Mouse (Mus musculus): ENCODE data around the gene Rab21. TPM values are rescaled to one million over a fixed set of nuclear protein-coding genes. Genes with fewer than 3 reads are reported as not detected.
"Not testable (repeated sequence)": the region's sequence is repeated elsewhere in the genome, so short reads cannot be mapped to it uniquely, and the experiment has no call there.

Rab21 gene
- total and polyA plus RNA-seq, 3 experiments = 29.9 to 80.1 (median 75.0) TPM

GRCm38 (mm10) chr10:115321317-115322035, 6.1 kb upstream of the Rab21 start:
- Histone ChIP-seq H3K36me3 (ENCODE audit: control insufficient read depth, insufficient read depth, low read length) (no peaks in the 10 kb centered on the region; the same call in 1 of the 2 replicates), H3K9ac (ENCODE audit: low read depth, low read length) (no peak overlapping the region), H3K27me3 (ENCODE audit: control insufficient read depth, insufficient read depth, low read length) (no peaks in the 10 kb centered on the region), H3K4me3 (no peak overlapping the region), H3K79me2 (replicated peaks; ENCODE audit: control insufficient read depth, insufficient read depth, low read length) (no peaks in the 10 kb centered on the region), H3K4me1 (ENCODE audit: control insufficient read depth, insufficient read depth, low read length) (no peaks in the 10 kb centered on the region), H3K27ac (no peak overlapping the region)
- 84% methylated on average over 5 of the region's 5 CpGs for WGBS
- no peak for DNase-seq
- intact Hi-C loops (cut with DNase I) = loop anchor here (2.0 kb wide), 3 partner anchors 63 to 875 kb away; partner anchors contain the start of genes Thap2 and Zfc3h1
- TF ChIP-seq EP300 (IDR thresholded peaks at IDR 0.05; ENCODE audit: insufficient read depth, low read depth, low read length) (no peak), POLR2A (IDR thresholded peaks at IDR 0.05; ENCODE audit: insufficient read depth, low read depth, low read length) (no peak), CTCF (IDR thresholded peaks at IDR 0.05) (no peak)

- H3K36me3 ChIP-seq (ENCODE audit: control insufficient read depth, insufficient read depth, low read length); H3K4me1 ChIP-seq (ENCODE audit: control insufficient read depth, insufficient read depth, low read length); intact Hi-C loops (cut with DNase I); H3K27ac ChIP-seq; H3K9ac ChIP-seq (ENCODE audit: low read depth, low read length); H3K4me3 ChIP-seq; DNase-seq; H3K27me3 ChIP-seq (ENCODE audit: control insufficient read depth, insufficient read depth, low read length); H3K79me2 ChIP-seq (replicated peaks; ENCODE audit: control insufficient read depth, insufficient read depth, low read length): not testable (repeated sequence)
- 50% methylated on average over 3 of the region's 3 CpGs for WGBS
Observed at GRCm38 (mm10) chr10:115318388-115318787, 3.0 kb upstream of the Rab21 start.

DNA sequence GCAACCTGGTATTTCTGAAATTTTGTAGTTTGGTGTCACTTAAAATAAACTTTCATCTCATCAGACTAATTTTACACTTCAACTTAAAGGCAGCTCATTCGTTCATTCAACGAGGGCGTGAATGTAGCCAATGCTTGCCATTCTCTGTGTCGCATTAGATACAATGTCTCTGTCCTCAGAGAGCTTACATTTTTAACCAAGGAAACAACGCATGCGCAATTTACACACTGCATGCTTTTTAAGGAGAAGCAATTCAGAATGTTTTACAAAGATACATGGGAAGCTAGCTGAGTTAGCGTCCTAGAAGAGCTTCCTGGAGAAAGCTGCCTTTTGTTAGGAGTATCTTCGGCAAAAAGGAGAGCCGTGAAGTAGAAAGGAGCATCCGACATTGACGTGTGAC, 919 bp upstream of the Rab21 start:
- 32% methylated on average over 11 of the region's 11 CpGs for WGBS
- Histone ChIP-seq H3K27me3 (ENCODE audit: control insufficient read depth, insufficient read depth, low read length) (no peaks in the 10 kb centered on the region), H3K27ac (peak overlapping the region; percentile 97), H3K79me2 (replicated peaks; ENCODE audit: control insufficient read depth, insufficient read depth, low read length) (peaks cover 3% of the 10 kb centered on the region), H3K36me3 (ENCODE audit: control insufficient read depth, insufficient read depth, low read length) (peaks cover 14% of the 10 kb centered on the region), H3K9ac (ENCODE audit: low read depth, low read length) (no peak overlapping the region), H3K4me3 (peak overlapping the region; percentile 86), H3K4me1 (ENCODE audit: control insufficient read depth, insufficient read depth, low read length) (peaks cover 14% of the 10 kb centered on the region)
- intact Hi-C loops (cut with DNase I) = no loop called here
- no peak for DNase-seq
- TF ChIP-seq CTCF (IDR thresholded peaks at IDR 0.05) (no peak), POLR2A (IDR thresholded peaks at IDR 0.05; ENCODE audit: insufficient read depth, low read depth, low read length) (no peak), EP300 (IDR thresholded peaks at IDR 0.05; ENCODE audit: insufficient read depth, low read depth, low read length) (no peak)

DNA sequence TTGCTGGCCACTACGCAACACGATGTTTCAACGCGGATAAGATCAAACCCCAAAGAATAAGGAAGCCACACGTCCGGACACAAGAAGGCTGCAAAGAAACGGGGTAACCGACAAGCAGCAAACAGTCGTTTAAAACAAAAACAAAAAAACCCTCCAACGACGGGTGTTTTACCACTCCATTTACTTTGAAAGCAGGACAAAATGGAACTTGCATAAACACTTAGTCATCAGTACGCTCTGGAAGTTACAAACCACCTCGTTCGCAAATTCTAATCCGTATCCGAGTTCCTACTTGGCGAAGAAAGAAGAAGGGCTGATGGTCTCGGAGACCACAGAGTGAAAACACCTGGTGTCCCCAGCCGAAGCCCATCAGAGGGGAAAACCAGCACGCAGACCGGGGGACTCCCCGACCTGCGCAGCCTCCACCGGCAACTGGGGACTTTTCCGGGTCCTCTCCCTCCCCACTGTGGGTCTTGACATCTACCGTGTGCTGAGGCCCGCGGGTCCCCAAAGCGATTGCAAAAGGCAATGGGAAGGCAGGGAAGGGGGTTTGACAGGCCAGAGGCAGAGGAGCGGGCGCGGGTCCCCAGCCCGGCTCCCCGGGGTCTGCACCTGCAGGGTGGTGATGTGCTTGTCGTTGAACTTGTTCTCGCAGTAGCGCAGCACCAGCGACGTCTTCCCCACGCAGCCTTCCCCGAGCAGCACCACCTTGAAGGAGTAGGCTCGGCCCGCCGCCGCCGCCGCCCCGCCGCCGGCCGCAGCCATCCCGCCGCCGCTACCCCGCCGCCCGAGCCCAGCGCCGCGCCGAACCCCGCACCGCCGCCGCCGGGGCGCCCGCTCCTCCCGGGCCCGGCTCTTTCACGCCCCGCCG, 577 bp downstream of the Rab21 start:
- peaks cover 17% of the 10 kb centered on the region for H3K4me1 ChIP-seq (ENCODE audit: control insufficient read depth, insufficient read depth, low read length)
- intact Hi-C loops (cut with DNase I) = loop anchor here (2.0 kb wide), 3 partner anchors 48 to 70 kb away; partner anchors contain the start of genes Tbc1d15, Thap2, Tmem19 and Zfc3h1

DNA sequence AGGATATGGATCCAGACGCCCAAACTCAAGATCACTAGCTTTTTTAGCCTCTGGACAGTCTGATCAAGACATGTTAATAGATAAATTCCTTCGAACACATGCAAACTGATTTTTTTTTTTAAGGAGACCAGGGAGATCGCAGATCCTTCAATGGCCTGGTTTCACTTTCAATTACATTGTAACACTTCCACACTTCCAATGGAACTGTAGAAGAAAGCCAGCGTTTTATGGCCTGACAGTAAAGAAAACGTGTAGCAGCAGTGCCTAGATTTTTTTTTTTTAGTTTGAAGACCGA, 1.2 kb downstream of the Rab21 start:
- Histone ChIP-seq H3K79me2 (replicated peaks; ENCODE audit: control insufficient read depth, insufficient read depth, low read length) (peaks cover 6% of the 10 kb centered on the region), H3K9ac (ENCODE audit: low read depth, low read length) (peak overlapping the region; percentile 92), H3K27me3 (ENCODE audit: control insufficient read depth, insufficient read depth, low read length) (no peaks in the 10 kb centered on the region), H3K27ac (peak overlapping the region; percentile 97), H3K36me3 (ENCODE audit: control insufficient read depth, insufficient read depth, low read length) (peaks cover 20% of the 10 kb centered on the region), H3K4me3 (peak overlapping the region; percentile 86), H3K4me1 (ENCODE audit: control insufficient read depth, insufficient read depth, low read length) (peaks cover 19% of the 10 kb centered on the region)
- TF ChIP-seq POLR2A (IDR thresholded peaks at IDR 0.05; ENCODE audit: insufficient read depth, low read depth, low read length) (no peak), EP300 (IDR thresholded peaks at IDR 0.05; ENCODE audit: insufficient read depth, low read depth, low read length) (no peak), CTCF (IDR thresholded peaks at IDR 0.05) (no peak)
- intact Hi-C loops (cut with DNase I) = loop anchor here (2.0 kb wide), 3 partner anchors 49 to 71 kb away; partner anchors contain the start of genes Tbc1d15, Thap2, Tmem19 and Zfc3h1
- under 1% methylated on average over 6 of the region's 6 CpGs for WGBS
- DNase-seq = peak in 1 of 2 experiments; percentile 22

More for the DNA sequence above, 577 bp downstream of the Rab21 start:
- TF ChIP-seq POLR2A (IDR thresholded peaks at IDR 0.05; ENCODE audit: insufficient read depth, low read depth, low read length) (no peak), EP300 (IDR thresholded peaks at IDR 0.05; ENCODE audit: insufficient read depth, low read depth, low read length) (no peak), CTCF (IDR thresholded peaks at IDR 0.05) (no peak)
- Histone ChIP-seq H3K79me2 (replicated peaks; ENCODE audit: control insufficient read depth, insufficient read depth, low read length) (peaks cover 6% of the 10 kb centered on the region), H3K4me3 (peak overlapping the region; percentile 86), H3K27ac (peak overlapping the region; percentile 97), H3K36me3 (ENCODE audit: control insufficient read depth, insufficient read depth, low read length) (peaks cover 16% of the 10 kb centered on the region), H3K27me3 (ENCODE audit: control insufficient read depth, insufficient read depth, low read length) (no peaks in the 10 kb centered on the region), H3K9ac (ENCODE audit: low read depth, low read length) (peak overlapping the region; percentile 92)
- WGBS = under 1% methylated on average over 51 of the region's 73 CpGs
- DNase-seq = peak in 1 of 2 experiments; percentile 66
